Mouse (Mus musculus): ENCODE measurements around the gene Dnajc13. TPM values are rescaled to one million over a fixed set of nuclear protein-coding genes. Genes with fewer than 3 reads are reported as not detected.

The Dnajc13 gene
- polyA plus RNA-seq, 1 experiment from 2014 or later, result 14.5 TPM

DNA sequence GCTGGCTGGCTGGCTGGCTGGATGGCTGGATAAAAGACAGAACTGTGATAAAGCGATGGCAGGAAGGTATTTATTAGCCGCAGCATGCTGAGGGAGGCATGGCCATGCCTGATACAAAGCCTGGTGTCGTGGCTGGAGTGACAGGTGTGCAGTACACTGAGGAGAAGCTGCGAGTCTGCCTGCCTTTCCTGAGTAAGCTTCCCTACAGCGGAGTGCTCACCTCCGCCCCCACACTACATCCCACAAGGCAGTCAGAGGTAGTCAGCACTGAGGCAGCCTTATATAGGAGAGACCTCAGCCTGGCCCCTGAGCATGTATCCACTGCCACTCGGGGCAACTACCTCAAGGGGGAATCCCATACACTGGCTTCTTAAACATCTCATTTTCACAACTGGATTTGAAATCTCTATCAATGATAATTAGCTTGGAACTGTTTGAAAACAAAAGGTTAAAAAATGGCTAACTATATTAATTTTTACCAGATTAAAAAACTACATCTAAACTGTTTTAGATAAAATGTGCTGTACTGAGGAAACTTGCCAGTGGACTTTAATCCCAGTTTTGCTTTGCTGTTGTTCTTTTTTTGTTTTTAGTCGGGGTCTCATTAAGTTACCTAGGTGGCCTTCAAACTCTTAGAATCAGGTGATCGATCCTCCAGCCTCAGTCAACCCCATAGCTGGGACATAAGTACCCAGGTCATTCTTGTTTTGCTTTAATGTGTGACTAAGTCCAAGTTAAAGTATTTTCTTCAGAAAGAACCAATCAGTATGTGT is 8.1 kb downstream of the Dnajc13 start:
- Histone ChIP-seq H3K4me2 (no peak overlapping the region), H3K27ac (replicated peaks) (no peak overlapping the region; the same call in 1 of the 2 replicates), H3K27me3 (replicated peaks) (no peaks in the 10 kb centered on the region), H3K9me3 (no peaks in the 10 kb centered on the region), H3K4me3 (no peak overlapping the region), H3K9ac (no peak overlapping the region), H3K36me3 (no peaks in the 10 kb centered on the region), H3K4me1 (peaks cover 42% of the 10 kb centered on the region)
- WGBS, result 53% methylated on average over 9 of the region's 9 CpGs
- ATAC-seq (ENCODE audit: extremely low read depth, insufficient number of reproducible peaks, low FRiP score, low TSS enrichment), result no peak

GRCm38 (mm10) chr9:104252637-104253036 is 10.1 kb downstream of the Dnajc13 start:
- H3K27ac ChIP-seq (replicated peaks), result 0 out of 2 replicates have a peak overlapping the region, but pooled peaks have one; percentile 12
- peaks cover 50% of the 10 kb centered on the region for H3K4me1 ChIP-seq
- no peak overlapping the region for H3K4me3 ChIP-seq
- WGBS, result 82% methylated on average over 3 of the region's 3 CpGs
- no peaks in the 10 kb centered on the region for H3K36me3 ChIP-seq
- ATAC-seq (ENCODE audit: extremely low read depth, insufficient number of reproducible peaks, low FRiP score, low TSS enrichment), result no peak
- no peaks in the 10 kb centered on the region for H3K9me3 ChIP-seq
- H3K9ac ChIP-seq, result no peak overlapping the region
- H3K27me3 ChIP-seq (replicated peaks), result no peaks in the 10 kb centered on the region
- H3K4me2 ChIP-seq, result no peak overlapping the region

DNA sequence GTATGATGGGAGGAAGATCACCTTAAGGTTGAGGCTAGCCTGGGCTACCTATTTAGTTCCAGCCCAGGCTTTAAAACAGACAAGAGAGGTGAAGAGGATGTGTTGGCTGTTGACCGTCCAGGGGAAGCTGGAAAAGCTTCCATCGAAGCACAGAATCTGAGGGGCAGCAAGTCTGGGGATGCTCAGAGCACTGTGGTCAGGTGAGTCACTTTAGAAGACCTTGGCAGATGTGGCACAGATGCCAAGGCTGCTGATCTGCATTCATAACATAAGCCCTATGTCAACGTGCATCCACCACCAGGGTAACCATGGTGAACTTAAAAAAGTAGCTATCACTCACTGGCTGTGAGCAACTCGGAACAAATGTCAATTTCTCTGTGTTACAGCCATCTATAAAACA is 11.0 kb downstream of the Dnajc13 start:
- no peaks in the 10 kb centered on the region for H3K36me3 ChIP-seq
- no peak overlapping the region for H3K27ac ChIP-seq (replicated peaks)
- H3K27me3 ChIP-seq (replicated peaks), result no peaks in the 10 kb centered on the region
- no peak for ATAC-seq (ENCODE audit: extremely low read depth, insufficient number of reproducible peaks, low FRiP score, low TSS enrichment)
- H3K9me3 ChIP-seq, result no peaks in the 10 kb centered on the region
- peaks cover 47% of the 10 kb centered on the region for H3K4me1 ChIP-seq
- H3K4me2 ChIP-seq, result no peak overlapping the region
- H3K4me3 ChIP-seq, result no peak overlapping the region
- H3K9ac ChIP-seq, result no peak overlapping the region
- WGBS, result 79% methylated on average over 4 of the region's 4 CpGs

- H3K9ac ChIP-seq, result no peak overlapping the region
- H3K4me1 ChIP-seq, result peaks cover 47% of the 10 kb centered on the region
- no peak overlapping the region for H3K4me3 ChIP-seq
- whole genome bisulfite sequencing, result 71% methylated on average over 8 of the region's 8 CpGs
- no peaks in the 10 kb centered on the region for H3K27me3 ChIP-seq (replicated peaks)
- no peaks in the 10 kb centered on the region for H3K9me3 ChIP-seq
- H3K36me3 ChIP-seq, result peaks cover 2% of the 10 kb centered on the region
- H3K4me2 ChIP-seq, result no peak overlapping the region
- ATAC-seq (ENCODE audit: extremely low read depth, insufficient number of reproducible peaks, low FRiP score, low TSS enrichment), result no peak
- H3K27ac ChIP-seq (replicated peaks), result no peak overlapping the region
These were observed 11.6 kb downstream of the Dnajc13 start for GRCm38 (mm10) chr9:104251111-104251510.

- H3K4me3 ChIP-seq, result no peak overlapping the region
- no peak for ATAC-seq (ENCODE audit: extremely low read depth, insufficient number of reproducible peaks, low FRiP score, low TSS enrichment)
- H3K27me3 ChIP-seq (replicated peaks), result no peaks in the 10 kb centered on the region
- no peak overlapping the region for H3K4me2 ChIP-seq
- H3K36me3 ChIP-seq, result peaks cover 30% of the 10 kb centered on the region
- H3K27ac ChIP-seq (replicated peaks), result no peak overlapping the region
- peaks cover 24% of the 10 kb centered on the region for H3K4me1 ChIP-seq
- no peaks in the 10 kb centered on the region for H3K9me3 ChIP-seq
- no peak overlapping the region for H3K9ac ChIP-seq
- WGBS, result 73% methylated on average over 6 of the region's 6 CpGs
These were observed 15.3 kb downstream of the Dnajc13 start for GRCm38 (mm10) chr9:104247307-104247987.

- Histone ChIP-seq H3K36me3 (peaks cover 47% of the 10 kb centered on the region), H3K4me3 (no peak overlapping the region), H3K9ac (no peak overlapping the region), H3K4me1 (peaks cover 15% of the 10 kb centered on the region; the same call in 1 of the 2 replicates), H3K4me2 (no peak overlapping the region), H3K27me3 (replicated peaks) (no peaks in the 10 kb centered on the region), H3K27ac (replicated peaks) (no peak overlapping the region), H3K9me3 (no peaks in the 10 kb centered on the region)
- ATAC-seq (ENCODE audit: extremely low read depth, insufficient number of reproducible peaks, low FRiP score, low TSS enrichment), result no peak
- 75% methylated on average over 9 of the region's 9 CpGs for WGBS
These were observed 18.8 kb downstream of the Dnajc13 start for GRCm38 (mm10) chr9:104243799-104244466.

GRCm38 (mm10) chr9:104240146-104240545 is 22.6 kb downstream of the Dnajc13 start:
- H3K27ac ChIP-seq (replicated peaks), result no peak overlapping the region
- H3K4me2 ChIP-seq, result no peak overlapping the region
- no peak overlapping the region for H3K4me3 ChIP-seq
- peaks cover 22% of the 10 kb centered on the region for H3K4me1 ChIP-seq
- H3K36me3 ChIP-seq, result peaks cover 64% of the 10 kb centered on the region
- no peak overlapping the region for H3K9ac ChIP-seq
- no peaks in the 10 kb centered on the region for H3K9me3 ChIP-seq
- no peaks in the 10 kb centered on the region for H3K27me3 ChIP-seq (replicated peaks)
- WGBS, result 85% methylated on average over 7 of the region's 7 CpGs
- no peak; the same call in 1 of the 2 replicates for ATAC-seq (ENCODE audit: extremely low read depth, insufficient number of reproducible peaks, low FRiP score, low TSS enrichment)

DNA sequence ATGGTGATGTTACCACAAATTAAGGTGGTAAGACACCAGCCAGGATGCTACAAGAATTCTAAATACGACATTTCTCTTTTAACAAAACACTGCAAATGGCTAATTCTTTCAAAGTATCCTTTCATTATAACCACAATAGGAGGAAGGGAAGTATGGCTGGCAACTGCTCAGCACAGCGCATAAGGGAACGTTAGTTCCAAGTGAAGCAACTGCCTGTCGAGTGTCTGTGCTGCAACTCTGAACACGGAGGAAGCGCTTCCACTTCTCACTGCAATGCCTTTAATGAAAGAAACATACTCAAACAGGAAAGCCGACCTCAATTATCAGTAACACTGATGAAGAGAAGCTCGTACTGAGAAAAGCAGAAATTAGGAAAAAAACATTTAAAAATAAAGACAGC is 23.7 kb downstream of the Dnajc13 start:
- Histone ChIP-seq H3K27me3 (replicated peaks) (no peaks in the 10 kb centered on the region), H3K4me2 (no peak overlapping the region), H3K4me3 (no peak overlapping the region), H3K27ac (replicated peaks) (no peak overlapping the region), H3K9ac (no peak overlapping the region), H3K9me3 (no peaks in the 10 kb centered on the region), H3K4me1 (peaks cover 31% of the 10 kb centered on the region), H3K36me3 (peaks cover 70% of the 10 kb centered on the region)
- 87% methylated on average over 8 of the region's 8 CpGs for WGBS
- ATAC-seq (ENCODE audit: extremely low read depth, insufficient number of reproducible peaks, low FRiP score, low TSS enrichment), result no peak

DNA sequence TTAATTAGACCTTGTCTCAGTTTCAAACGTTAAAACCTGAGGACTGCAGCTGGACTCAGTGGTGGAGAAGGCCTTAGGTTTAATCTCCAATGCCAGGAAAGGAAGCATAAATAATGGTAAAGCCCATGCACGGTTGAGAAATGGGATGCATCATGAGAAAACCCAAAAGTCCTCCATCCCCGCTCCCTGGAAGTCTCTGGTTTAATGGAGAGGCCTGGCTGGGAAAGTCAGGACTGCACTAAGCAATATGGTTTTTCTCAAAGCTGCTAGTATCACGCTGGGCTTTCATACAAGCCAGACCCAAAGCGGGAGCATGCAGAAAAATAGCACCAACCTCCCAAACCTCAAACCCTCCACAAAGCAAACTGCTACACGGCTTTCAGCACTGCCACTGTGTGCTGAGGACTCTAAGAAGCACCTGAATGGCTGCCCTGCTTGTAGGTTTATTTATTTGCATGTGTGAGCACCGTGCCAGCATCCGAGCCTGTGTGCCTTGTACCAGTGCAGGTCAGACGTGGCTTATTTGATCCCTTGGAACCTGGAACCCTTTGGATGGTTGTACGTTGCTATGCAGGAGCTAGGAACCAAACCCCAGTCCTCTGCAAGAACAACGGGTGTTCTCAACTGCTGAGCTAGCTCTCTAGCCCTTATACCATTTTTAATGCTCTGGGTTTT is 26.3 kb downstream of the Dnajc13 start:
- no peaks in the 10 kb centered on the region for H3K9me3 ChIP-seq
- peak overlapping the region; percentile 67 for H3K27ac ChIP-seq (replicated peaks)
- H3K4me3 ChIP-seq, result no peak overlapping the region
- ATAC-seq (ENCODE audit: extremely low read depth, insufficient number of reproducible peaks, low FRiP score, low TSS enrichment), result no peak
- H3K4me2 ChIP-seq, result no peak overlapping the region
- WGBS, result 86% methylated on average over 11 of the region's 11 CpGs
- H3K4me1 ChIP-seq, result peaks cover 39% of the 10 kb centered on the region
- 0 out of 2 replicates have a peak overlapping the region, but pooled peaks have one; percentile 2 for H3K9ac ChIP-seq
- peaks cover 69% of the 10 kb centered on the region for H3K36me3 ChIP-seq
- H3K27me3 ChIP-seq (replicated peaks), result no peaks in the 10 kb centered on the region

DNA sequence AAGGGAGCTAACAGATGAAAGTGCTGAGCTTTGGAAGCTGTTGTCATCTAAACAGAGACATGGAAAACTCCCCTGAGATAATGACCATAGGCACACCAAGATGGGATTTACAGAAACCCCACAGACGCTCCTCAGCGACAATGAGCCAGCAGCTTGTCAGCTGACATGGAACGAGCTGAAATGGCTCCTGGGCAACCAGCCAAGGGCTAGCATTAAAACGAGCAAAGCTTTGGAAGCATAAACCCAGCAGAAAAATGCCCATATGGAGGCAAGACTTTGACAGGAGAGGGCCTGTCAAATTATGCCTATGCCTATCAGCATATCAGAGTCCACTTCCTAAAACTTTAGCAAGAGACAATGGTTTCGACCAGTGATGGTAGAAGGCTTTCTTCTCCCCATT is 27.0 kb downstream of the Dnajc13 start:
- H3K27ac ChIP-seq (replicated peaks), result peak overlapping the region; percentile 67
- H3K36me3 ChIP-seq, result peaks cover 69% of the 10 kb centered on the region
- ATAC-seq (ENCODE audit: extremely low read depth, insufficient number of reproducible peaks, low FRiP score, low TSS enrichment), result no peak

GRCm38 (mm10) chr9:104233815-104234214 is 28.9 kb downstream of the Dnajc13 start:
- no peak for ATAC-seq (ENCODE audit: extremely low read depth, insufficient number of reproducible peaks, low FRiP score, low TSS enrichment)
- Histone ChIP-seq H3K9me3 (no peaks in the 10 kb centered on the region), H3K4me2 (no peak overlapping the region), H3K4me1 (peaks cover 36% of the 10 kb centered on the region), H3K36me3 (peaks cover 80% of the 10 kb centered on the region), H3K9ac (no peak overlapping the region), H3K27ac (replicated peaks) (no peak overlapping the region; the same call in 1 of the 2 replicates), H3K4me3 (no peak overlapping the region), H3K27me3 (replicated peaks) (no peaks in the 10 kb centered on the region)
- WGBS, result 73% methylated on average over 1 of the region's 1 CpGs

More for the DNA sequence above, 27.0 kb downstream of the Dnajc13 start:
- H3K4me1 ChIP-seq, result peaks cover 39% of the 10 kb centered on the region
- H3K4me3 ChIP-seq, result no peak overlapping the region
- no peaks in the 10 kb centered on the region for H3K27me3 ChIP-seq (replicated peaks)
- H3K4me2 ChIP-seq, result no peak overlapping the region
- no peak overlapping the region for H3K9ac ChIP-seq
- H3K9me3 ChIP-seq, result no peaks in the 10 kb centered on the region
- 39% methylated on average over 5 of the region's 5 CpGs for WGBS

Data from heart, embryonic 13.5 days (tissue).